Mouse (Mus musculus) heart, adult 11 months (tissue): ENCODE measurements around the gene Clybl.

Source experiments
- DNase-seq: peaks from one replicate; pipeline ENCODE4 v3.0.0; 2022

The Clybl gene

DNA sequence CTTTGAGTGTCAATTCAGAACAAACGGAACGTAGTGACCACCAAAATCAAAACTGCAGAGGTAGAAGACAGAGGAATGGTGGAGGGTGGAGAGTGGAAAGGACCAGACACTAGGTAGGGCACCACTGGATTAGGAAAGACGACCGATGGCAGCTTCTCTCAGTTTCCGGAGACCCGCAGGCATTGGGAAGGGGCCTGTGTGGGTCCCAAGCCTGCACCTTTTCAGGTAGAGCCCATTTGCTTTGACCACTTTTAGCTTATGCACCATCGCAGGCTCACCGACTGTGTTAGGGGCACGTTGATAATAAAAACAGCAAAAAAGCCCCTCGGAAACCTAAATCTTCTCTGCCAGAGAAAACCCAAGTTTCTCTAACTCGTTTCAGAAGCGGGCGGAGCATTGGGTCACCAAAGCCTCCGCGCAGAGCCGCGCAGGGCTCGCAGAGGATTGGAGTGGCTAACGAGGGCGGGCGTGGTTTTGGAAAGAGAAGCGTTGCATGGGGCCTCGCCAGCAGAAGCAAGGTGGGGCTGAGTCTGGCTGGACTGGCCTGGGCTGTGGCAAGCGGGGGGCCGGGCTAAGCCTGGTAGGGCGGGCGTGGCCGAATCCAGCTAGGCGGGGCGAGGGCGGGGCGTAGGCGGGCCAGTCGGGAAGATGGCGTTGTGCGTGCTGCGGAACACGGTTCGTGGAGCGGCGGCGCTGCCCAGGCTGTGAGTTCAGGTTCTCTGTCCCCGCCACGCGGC, at the start of gene Clybl:
Gene Clybl (plus strand): TSS at position 627 of the 737 bp plus-strand sequence.
- peak; percentile 100 for DNase-seq

DNA sequence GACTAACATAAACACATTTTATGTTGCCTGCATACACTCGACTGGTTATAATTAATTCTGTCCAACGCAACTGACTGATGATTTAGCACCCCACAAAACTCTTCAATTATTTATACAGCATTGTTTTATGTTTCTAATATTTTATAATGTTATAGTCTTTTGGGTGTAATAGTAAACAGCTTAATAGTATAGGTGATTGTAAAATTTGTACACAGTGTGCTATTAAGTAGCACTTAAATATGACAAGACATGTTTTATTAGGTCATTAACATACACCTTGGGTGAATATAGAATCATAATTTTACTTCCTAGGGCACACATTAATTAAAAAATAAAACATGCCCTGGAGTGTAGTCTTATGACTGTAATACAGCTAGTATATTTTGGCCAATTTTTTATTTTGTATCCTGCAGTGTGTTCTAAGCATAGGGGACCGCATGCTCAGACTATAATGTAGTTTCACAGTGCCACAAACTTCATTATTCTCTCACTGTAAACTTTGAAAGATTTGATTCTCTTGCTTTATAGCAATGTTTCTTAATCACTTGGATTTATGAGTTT, 45.1 kb upstream of the Clybl start:
- DNase-seq, result no peak

DNA sequence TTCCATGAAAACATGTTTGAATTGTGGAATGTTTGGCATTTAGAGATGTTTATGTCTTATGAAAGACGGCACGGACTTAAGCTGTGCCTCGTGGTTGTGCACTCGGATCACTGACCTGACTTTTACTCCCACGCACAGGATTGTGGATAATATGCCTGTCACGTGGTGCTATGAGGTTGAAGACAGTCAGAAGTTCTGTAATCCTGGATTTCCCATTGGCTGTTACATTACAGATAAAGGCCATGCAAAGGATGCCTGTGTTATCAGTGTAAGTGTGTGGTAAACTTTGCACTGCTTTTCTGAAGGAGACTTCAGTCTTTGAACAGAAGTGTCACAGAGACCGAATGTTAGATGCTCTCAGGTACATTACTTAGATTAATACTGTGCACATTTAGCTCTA, 44.3 kb upstream of the Clybl start:
- no peak for DNase-seq

DNA sequence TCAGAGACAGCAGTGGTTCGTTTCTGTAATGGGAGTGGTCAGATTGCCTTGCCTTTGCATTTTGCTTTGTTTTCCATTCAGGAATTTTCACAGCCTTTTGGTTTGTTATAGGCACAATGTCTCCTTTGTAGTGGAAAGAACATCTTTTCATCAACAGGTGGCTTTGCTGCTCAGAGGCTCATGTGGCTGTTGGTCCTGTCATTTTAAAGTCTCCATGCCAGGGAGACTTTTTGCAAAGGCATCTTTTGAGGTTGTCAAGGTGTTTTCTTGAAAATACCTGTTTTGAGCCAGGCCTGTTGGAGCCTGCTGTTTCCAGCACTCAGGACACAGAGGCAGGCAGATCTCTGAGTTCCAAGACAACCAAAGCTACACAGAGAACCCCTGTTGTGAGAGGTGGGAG, 41.4 kb upstream of the Clybl start:
- DNase-seq, result no peak

DNA sequence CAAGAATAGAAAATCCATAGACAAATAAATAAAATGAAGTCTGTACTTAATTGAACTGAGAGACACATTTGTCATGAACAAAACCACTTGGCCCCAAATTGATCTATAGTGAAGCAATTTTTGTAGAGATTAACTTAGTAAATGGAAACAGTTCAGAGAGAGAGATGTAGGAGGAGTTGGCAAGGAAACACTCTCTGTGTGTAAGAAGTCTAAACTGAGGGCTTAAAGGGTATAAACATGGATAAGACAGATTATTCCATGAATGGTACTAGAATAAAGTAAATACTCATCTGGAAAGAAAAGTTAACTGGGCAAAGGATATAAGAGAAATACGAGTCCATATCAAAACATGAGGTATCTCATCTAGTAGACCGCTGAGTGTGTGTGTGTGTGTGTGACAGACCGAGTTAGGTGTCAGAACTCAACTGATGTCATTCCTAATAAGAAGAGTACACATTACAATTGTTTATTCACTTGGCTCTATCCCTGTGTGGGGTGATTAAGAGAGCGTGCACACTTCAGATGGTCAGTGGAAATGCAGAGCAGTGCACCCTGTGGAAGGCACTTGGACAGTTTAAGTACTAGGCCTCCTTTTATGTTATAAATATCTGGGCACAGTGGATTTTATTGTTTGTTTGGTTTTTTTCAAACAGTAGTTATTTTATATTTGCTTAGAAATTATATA, 37.8 kb upstream of the Clybl start:
- DNase-seq, result no peak

- DNase-seq, result no peak
These were observed 36.1 kb upstream of the Clybl start for GRCm38 (mm10) chr14:122145374-122145773.

GRCm38 (mm10) chr14:122150616-122151015, 30.9 kb upstream of the Clybl start:
- DNase-seq, result peak; percentile 54

DNA sequence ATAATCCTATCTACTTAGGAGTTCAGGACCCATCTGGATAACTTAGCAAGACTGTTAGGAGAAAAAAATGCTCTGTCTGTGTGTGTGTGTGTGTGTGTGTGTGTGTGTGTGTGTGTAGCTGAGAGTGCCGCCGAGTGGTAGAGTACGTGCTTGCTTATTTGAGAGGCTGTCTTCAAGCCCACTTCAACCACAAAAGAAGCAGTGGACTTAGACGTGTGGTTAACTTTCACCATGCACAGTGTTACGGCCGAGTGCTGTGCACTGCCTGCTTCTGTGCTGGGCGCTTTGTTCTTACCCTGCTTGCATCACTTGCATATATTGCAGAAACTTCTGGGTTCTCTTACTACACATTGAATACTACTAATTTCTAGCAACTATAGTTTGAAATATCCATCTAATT, 23.8 kb upstream of the Clybl start:
- DNase-seq, result no peak

- DNase-seq, result peak; percentile 63
These were observed 20.6 kb upstream of the Clybl start for GRCm38 (mm10) chr14:122160916-122161315.

- DNase-seq, result peak; percentile 70
These were observed 12.6 kb upstream of the Clybl start for GRCm38 (mm10) chr14:122168912-122169311.

- DNase-seq, result peak; percentile 79
These were observed 11.2 kb upstream of the Clybl start for GRCm38 (mm10) chr14:122170202-122170781.

GRCm38 (mm10) chr14:122171031-122171430, 10.5 kb upstream of the Clybl start:
- no peak for DNase-seq

- DNase-seq, result peak; percentile 72
These were observed 5.2 kb upstream of the Clybl start for GRCm38 (mm10) chr14:122176263-122176798.

GRCm38 (mm10) chr14:122179262-122179661, 2.2 kb upstream of the Clybl start:
- no peak for DNase-seq

DNA sequence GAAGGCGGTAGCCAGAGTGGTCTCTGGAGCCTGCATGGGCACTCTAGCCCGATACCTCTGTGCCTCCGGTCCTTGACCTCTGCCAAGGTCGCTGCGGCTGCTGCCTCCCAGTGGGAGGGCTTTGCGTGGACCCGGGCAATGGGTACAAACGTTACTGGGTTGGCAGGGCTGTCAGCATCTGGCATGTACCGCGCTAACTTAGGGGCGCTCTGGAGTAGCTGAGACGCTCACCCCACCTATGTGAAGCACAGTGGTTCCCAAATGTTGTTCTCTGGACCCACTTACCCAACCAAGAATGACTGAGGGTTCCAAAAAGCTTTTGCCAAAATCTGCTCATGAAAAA, 282 bp downstream of the Clybl start:
- no peak for DNase-seq

DNA sequence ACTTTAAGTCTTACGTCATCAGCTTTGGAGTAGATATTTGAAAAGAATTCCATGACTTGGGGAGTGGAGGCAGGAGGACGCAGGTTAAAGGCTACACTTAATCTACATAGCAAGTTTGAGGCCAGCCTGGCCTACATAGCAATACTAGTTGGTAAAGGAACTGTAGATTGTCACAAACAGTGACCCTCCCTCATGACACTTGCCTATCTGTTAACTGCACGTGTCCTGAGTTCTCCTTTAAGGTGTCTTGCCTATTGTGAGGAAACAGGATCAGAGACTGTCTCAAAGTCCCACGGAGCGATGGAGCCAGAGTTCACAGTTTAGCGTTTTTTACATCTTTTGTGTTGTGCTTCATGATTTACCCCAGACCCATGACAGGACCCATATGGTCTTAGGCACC, 716 bp downstream of the Clybl start:
- no peak for DNase-seq

- no peak for DNase-seq
These were observed 2.5 kb downstream of the Clybl start for GRCm38 (mm10) chr14:122183974-122184373.

DNA sequence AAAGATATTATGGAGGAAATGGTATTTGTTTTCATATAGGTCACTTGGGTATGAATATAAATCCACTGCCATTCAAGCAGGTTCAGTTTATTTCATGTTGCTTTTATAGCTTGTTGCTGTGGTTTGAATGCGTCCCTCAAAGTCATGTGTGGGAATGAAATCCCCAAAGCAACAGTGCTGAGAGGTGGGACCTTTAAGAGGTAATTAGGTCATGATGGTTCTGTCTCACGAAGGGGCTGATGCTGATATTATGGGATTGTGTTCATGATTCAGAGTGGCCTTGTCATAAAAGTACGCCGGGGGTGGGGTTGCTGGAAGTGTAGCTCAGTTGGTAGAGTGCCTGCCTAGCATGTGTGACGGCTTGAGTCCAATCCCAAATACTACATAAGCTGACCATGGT, 6.7 kb downstream of the Clybl start:
- DNase-seq, result no peak

- DNase-seq, result no peak
These were observed 8.4 kb downstream of the Clybl start for GRCm38 (mm10) chr14:122189901-122190300.

- no peak for DNase-seq
These were observed 9.0 kb downstream of the Clybl start for GRCm38 (mm10) chr14:122190527-122190926.

DNA sequence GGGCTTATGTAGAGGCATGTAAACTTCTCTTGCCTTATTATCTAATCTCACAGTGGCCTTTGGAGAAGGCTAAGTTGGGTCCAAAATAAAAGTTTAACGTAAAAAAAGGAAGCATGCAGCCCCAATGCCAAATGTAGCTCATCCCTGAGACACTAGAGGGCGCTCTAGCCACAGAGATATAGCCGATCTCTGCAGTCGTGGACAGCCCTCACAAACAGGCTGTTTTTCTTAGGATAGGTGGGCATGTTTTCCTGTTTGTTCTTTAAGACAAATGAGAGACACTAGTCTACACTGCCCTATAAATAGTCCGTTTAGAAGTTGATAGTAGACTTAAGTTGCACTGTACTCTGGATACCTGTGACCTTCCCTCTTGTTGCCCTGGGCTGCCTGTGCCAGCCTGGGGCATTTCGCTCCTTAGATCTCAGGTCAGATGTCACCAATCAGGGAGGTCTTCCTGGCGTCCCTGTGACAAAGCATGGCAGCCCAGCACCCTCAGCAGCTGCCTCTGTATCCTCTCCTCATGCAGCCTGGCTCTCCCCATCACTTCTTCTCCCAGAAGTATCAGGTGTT, 9.5 kb downstream of the Clybl start:
- DNase-seq, result no peak

DNA sequence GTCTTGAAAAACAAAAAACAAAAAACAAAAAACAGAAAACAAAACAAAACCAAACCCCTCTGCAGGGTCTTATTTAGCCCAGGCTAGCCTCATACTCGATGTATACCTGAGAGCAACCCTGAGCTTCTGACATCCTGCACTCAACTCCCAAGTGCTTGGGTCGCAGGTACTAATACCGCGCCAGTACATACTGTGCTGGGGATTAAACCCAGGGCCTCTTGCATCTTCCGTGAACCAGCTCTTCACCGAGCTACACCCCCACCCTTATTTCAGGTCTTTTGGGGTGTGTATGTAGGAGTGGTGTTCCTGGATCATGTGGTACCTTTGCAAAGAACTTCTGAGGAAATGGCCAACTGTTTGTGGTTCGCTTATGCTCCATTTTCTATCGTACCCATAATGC, 13.1 kb downstream of the Clybl start:
- DNase-seq, result no peak

DNA sequence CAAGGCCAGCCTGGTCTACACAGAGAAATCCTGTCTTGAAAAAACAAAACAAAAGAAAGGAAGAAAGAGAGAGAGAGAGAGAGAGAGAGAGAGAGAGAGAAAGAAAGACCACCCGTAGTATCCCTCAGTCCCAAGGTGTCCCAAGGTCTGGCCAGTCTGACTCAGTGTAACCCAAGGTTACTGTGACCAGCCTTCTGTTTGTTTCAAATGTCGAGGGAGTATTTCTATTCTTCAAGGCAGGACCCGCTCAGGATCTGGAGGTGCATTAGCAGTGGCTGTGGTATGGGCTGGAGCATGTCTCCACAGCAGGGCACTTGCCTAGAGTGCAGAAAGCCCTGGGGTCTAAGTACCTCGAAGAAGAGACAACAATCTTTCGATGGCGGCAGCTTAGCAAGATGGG, 15.3 kb downstream of the Clybl start:
- no peak for DNase-seq
